8 mouse cellular contexts compared by ENCODE assay signal in genomic region chr4:102568591-102568990, GRCm38 (mm10).
DNase-seq lines count a peak whose midpoint lies in the region.

No protein-coding gene starts in this region.

- intact Hi-C loops in left cerebral cortex, postnatal 4 days (cut with DNase I) = no loop called here
- intact Hi-C loops in heart, postnatal 14 days (cut with DNase I) = loop anchor here (1.0 kb wide), 1 partner anchor 32 kb away; no protein-coding TSS in a partner anchor

- H3K9me3 ChIP-seq in forebrain, embryonic 10.5 days = no peaks in the 10 kb centered on the region

- peak; percentile 65 for DNase-seq in left cerebral cortex, postnatal 4 days
- no peak for DNase-seq in left cerebral cortex, adult 9 months (ENCODE audit: low spot score in 2 of 2)
- peak; percentile 24 to 50 for DNase-seq in adrenal gland, postnatal 36 days
- DNase-seq in forebrain, embryonic 10.5 days (ENCODE audit: extremely low spot score, low spot score) = no peak
- DNase-seq in heart, postnatal 14 days = peak; percentile 67 to 72
- DNase-seq in liver = peak; percentile 70
- DNase-seq in skeletal muscle tissue, adult 2 months (ENCODE audit: low read depth, low spot score) = peak; percentile 85
- DNase-seq in layer of hippocampus, postnatal 25 days (ENCODE audit: extremely low spot score in 1 of 2, low spot score in 1 of 2) = no peak

- 5% methylated on average over 4 of the region's 4 CpGs for WGBS in forebrain, embryonic 10.5 days

- H3K4me1 ChIP-seq in forebrain, embryonic 10.5 days = peaks cover 63% of the 10 kb centered on the region

- no peak overlapping the region for H3K4me3 ChIP-seq in forebrain, embryonic 10.5 days

- no peaks in the 10 kb centered on the region for H3K36me3 ChIP-seq in forebrain, embryonic 10.5 days (replicated peaks)

- peak overlapping the region; percentile 51; the same call in 1 of the 2 replicates for H3K27ac ChIP-seq in forebrain, embryonic 10.5 days

- peaks cover 44% of the 10 kb centered on the region for H3K27me3 ChIP-seq in forebrain, embryonic 10.5 days (ENCODE audit: poor library complexity, severe bottlenecking)

Comparison
In these comparisons a context has a peak if more than half of its experiments do, and no peak if none do; other contexts are left out.
1. DNase-seq: peak in left cerebral cortex, postnatal 4 days (single experiment), adrenal gland, postnatal 36 days (2 of 2), heart, postnatal 14 days (2 of 2), liver (single experiment) and skeletal muscle tissue, adult 2 months (single experiment); none in left cerebral cortex, adult 9 months (0 of 2), forebrain, embryonic 10.5 days (single experiment) and layer of hippocampus, postnatal 25 days (0 of 2).